Mouse (Mus musculus) heart, embryonic 16.5 days (tissue): ENCODE data around the gene Ahcy. TPM values are rescaled to one million over a fixed set of nuclear protein-coding genes. Genes with fewer than 3 reads are reported as not detected.
A peak's percentile ranks its signal among the peaks of the same experiment; 100 is the strongest.
"Not testable (repeated sequence)": the region's sequence is repeated elsewhere in the genome, so short reads cannot be mapped to it uniquely, and the experiment has no call there.

Source experiments
- ATAC-seq: fragments of 200-750 bp; cut with Nextera tagmentation; replicated peaks from 2 replicates; pipeline ENCODE4 v1.8.0; 2017; ENCODE audit warnings: moderate number of reproducible peaks; ENCODE audit not compliant: insufficient read depth, low FRiP score; ENCODE audit errors: extremely low read depth
- H3K27ac ChIP-seq: fragments of 300-500 bp; sonication (generic); 2 replicates; pipeline ENCODE4 v1.5.1; 2014; ENCODE audit warnings: mild to moderate bottlenecking, low read length, control low read depth, moderate library complexity
- H3K27me3 ChIP-seq: fragments of 300-500 bp; sonication (generic); 2 replicates; pipeline ENCODE4 v1.6.1; 2014; ENCODE audit warnings: low read length, mixed read lengths; ENCODE audit not compliant: control insufficient read depth, insufficient read depth
- H3K36me3 ChIP-seq: fragments of 300-500 bp; sonication (generic); 2 replicates; pipeline ENCODE4 v1.6.1; 2014; ENCODE audit not compliant: control insufficient read depth, insufficient read depth
- H3K4me1 ChIP-seq: fragments of 300-500 bp; sonication (generic); 2 replicates; pipeline ENCODE4 v1.6.1; 2014; ENCODE audit warnings: low read length, mixed read lengths; ENCODE audit not compliant: control insufficient read depth, insufficient read depth
- H3K4me2 ChIP-seq: fragments of 300-500 bp; sonication (generic); 2 replicates; pipeline ENCODE4 v1.6.1; 2014; ENCODE audit warnings: low read depth, mild to moderate bottlenecking, control low read depth, low read length
- H3K4me3 ChIP-seq: fragments of 300-500 bp; sonication (generic); 2 replicates; pipeline ENCODE4 v1.5.1; 2014; ENCODE audit warnings: mild to moderate bottlenecking, control low read depth, low read length
- H3K9ac ChIP-seq: fragments of 300-500 bp; sonication (generic); 2 replicates; pipeline ENCODE4 v1.6.1; 2014; ENCODE audit warnings: low read length, control low read depth
- H3K9me3 ChIP-seq: fragments of 300-500 bp; sonication (generic); replicated peaks from 2 replicates; pipeline ENCODE4 v1.6.1; 2016; ENCODE audit warnings: low read length; ENCODE audit not compliant: control insufficient read depth
- WGBS: fragments of 180-500 bp; shearing (Covaris S2); extraction: QIAGEN DNeasy Blood & Tissue Kit; methylation state at CpG from one replicate; pipeline ENCODE4 v1.1.7; 2014; 5-methylcytosine and 5-hydroxymethylcytosine counted together
- polyA plus RNA-seq: library from polyadenylated mRNA; unstranded; fragments of >200 nt; fragmentation: Nextera tagmentation; extraction: Ambion mirVana; gene quantifications from 2 replicates; pipeline ENCODE4 v1.2.1, GENCODE M21; 2015

The Ahcy gene
- polyA plus RNA-seq, 1 experiment from 2014 or later: 39.3 TPM

DNA sequence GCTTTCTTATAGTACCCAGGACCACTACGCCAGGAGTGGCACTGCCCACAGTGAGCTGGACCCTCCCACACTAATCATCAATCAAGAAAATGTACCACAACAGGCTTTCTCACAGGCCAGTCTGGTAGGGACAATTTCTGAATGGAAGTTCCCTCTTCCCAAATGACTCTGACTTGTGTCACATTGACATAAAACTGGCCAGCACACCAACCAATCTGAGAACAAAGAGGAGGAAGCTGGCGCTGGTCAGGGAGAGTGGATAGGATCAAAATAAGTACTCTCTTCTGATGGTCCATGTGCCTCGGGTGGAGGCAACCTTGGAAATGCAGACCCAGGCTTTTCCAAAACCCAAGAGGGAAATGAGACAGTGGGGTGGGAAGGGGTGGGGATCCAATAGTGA lies 29.8 kb downstream of the Ahcy start:
- WGBS: 71% methylated on average over 3 of the region's 3 CpGs
- Histone ChIP-seq H3K4me2 (no peak overlapping the region), H3K27me3 (no peaks in the 10 kb centered on the region), H3K9ac (no peak overlapping the region), H3K4me3 (no peak overlapping the region), H3K27ac (no peak overlapping the region), H3K9me3 (no peaks in the 10 kb centered on the region), H3K4me1 (no peaks in the 10 kb centered on the region), H3K36me3 (no peaks in the 10 kb centered on the region)
- ATAC-seq: no peak

DNA sequence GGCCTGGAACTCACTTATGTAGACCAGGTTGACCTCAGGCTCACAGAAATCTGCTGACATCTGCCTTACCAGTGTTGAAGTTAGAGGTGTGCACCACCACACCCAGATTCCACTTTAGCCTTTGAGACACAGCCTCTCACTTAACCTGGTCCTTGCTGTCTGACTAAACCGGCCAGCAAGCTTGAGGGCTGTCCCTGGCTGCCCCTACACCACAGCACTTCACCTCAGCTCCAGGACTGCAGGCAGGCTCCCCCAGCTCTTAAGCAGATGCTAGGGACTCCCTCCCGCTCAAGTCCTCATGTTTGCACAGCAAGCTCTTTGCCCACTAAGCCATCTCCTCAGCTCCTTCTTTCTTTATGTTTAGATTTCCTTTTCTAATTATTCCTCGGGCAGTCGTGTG lies 34.3 kb downstream of the Ahcy start:
- Histone ChIP-seq H3K36me3 (no peaks in the 10 kb centered on the region), H3K9me3 (no peaks in the 10 kb centered on the region), H3K9ac (no peak overlapping the region), H3K4me1 (no peaks in the 10 kb centered on the region), H3K4me2 (no peak overlapping the region), H3K27ac (no peak overlapping the region), H3K4me3 (no peak overlapping the region), H3K27me3 (no peaks in the 10 kb centered on the region)
- 70% methylated on average over 4 of the region's 4 CpGs for WGBS
- no peak for ATAC-seq

DNA sequence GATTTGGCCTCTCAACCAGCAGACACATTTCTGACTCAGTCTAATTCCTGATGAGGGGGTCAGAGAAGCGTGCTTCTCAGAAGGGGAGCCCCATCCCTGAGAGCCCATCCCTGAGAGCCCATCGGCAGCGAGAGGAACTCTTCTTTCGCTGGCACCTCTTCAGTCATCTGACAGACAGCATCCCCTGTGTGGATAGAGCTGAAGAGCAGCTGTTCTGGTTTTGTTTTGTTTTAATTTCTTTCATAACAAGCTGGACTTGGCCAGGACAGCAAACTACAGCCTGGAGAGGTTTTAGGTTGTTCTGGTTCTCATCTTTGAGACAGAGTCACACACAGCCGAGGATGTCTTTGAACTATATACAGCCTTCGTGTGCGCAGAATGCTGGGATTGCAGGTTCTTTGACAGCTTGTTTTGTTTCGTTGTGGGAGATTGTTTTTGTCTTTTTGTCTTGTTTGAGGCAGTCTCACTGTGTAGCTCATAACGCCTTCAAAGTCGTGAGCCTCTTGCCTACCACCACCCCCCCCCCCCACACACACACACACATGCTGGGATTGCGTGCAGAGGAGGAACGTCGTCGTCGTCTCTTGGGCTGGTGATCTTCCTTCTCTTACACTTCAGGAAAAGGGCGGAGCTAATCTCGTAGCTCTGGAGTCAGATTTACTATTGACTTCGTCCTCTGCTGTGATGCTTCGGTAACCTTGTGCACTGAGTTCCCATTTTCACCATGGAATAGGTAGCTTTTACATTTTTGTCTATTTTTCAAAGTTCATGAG lies 41.2 kb downstream of the Ahcy start:
- no peak overlapping the region for H3K4me3 ChIP-seq
- no peaks in the 10 kb centered on the region for H3K9me3 ChIP-seq
- 31% methylated on average over 19 of the region's 19 CpGs for WGBS
- no peak overlapping the region for H3K4me2 ChIP-seq
- no peaks in the 10 kb centered on the region for H3K4me1 ChIP-seq
- H3K9ac ChIP-seq: no peak overlapping the region
- no peaks in the 10 kb centered on the region for H3K27me3 ChIP-seq
- no peak for ATAC-seq
- no peak overlapping the region for H3K27ac ChIP-seq
- H3K36me3 ChIP-seq: no peaks in the 10 kb centered on the region

DNA sequence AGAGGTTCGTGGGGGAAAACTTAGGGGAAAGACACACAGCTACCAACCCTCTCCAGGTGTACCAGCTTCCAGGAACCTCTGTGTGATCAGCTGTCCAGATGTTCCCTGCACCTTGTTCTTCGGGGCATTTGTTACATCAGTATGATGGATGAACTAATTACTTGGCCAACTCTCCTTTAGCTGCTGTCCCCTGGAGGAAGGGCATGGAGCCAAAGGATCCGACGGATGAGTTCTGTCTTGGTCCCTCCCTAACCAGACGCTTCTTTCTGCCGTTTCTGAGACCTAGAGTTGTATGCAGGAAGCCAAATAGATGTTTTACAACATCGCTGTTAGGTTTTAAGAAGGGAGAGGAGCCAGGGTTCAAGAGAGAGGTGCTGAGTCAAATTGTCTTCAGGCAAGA lies 43.5 kb downstream of the Ahcy start:
- Histone ChIP-seq H3K4me3 (no peak overlapping the region), H3K9me3 (no peaks in the 10 kb centered on the region), H3K9ac (no peak overlapping the region), H3K27me3 (no peaks in the 10 kb centered on the region), H3K27ac (no peak overlapping the region), H3K36me3 (no peaks in the 10 kb centered on the region), H3K4me1 (no peaks in the 10 kb centered on the region), H3K4me2 (no peak overlapping the region)
- no peak for ATAC-seq
- WGBS: 59% methylated on average over 7 of the region's 7 CpGs

DNA sequence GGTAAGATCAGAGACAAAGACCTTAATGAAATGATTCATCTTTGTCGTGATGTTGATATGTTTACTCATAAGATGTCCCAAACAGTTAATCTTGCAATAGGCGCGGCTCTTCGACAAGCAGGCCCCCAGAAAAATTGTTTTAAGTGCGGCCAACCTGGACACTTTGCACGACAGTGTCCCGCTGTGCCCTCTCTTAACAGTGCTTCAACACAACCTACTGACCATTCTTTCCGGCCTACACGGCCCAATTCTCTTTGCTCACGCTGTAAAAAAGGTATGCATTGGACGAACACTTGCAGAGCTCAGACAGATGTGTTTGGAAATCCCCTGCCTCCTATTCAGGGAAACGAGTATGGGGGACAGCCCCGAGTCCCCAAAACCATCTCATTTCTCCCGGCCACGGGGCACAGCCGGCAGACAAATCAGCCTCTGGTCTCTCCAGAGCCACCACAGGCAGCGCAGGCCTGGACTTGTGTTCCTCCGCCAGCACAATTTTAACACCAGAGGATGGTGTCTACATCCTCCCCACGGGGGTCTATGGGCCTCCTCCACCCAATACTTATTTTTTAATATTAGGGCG lies 54.0 kb downstream of the Ahcy start:
- ATAC-seq, H3K4me3 ChIP-seq, H3K9me3 ChIP-seq, H3K36me3 ChIP-seq, H3K27ac ChIP-seq, H3K27me3 ChIP-seq, H3K9ac ChIP-seq, H3K4me1 ChIP-seq, H3K4me2 ChIP-seq: not testable (repeated sequence)
- WGBS: 53% methylated on average over 20 of the region's 20 CpGs

GRCm38 (mm10) chr2:155019673-155020072 lies 54.6 kb downstream of the Ahcy start:
- H3K4me3 ChIP-seq: peak overlapping the region; percentile 58
- no peaks in the 10 kb centered on the region for H3K36me3 ChIP-seq
- peak overlapping the region; percentile 93 for H3K4me2 ChIP-seq
- H3K4me1 ChIP-seq: 0 out of 2 replicates have a peak, but pooled peaks cover 4% of the 10 kb centered on the region
- no peaks in the 10 kb centered on the region for H3K9me3 ChIP-seq
- 1% methylated on average over 22 of the region's 22 CpGs for WGBS
- 0 out of 2 replicates have a peak, but pooled peaks cover 4% of the 10 kb centered on the region for H3K27me3 ChIP-seq
- ATAC-seq: peak; percentile 83
- H3K27ac ChIP-seq: peak overlapping the region; percentile 76
- H3K9ac ChIP-seq: peak overlapping the region; percentile 70

GRCm38 (mm10) chr2:155018762-155019641 lies 55.3 kb downstream of the Ahcy start:
- H3K9me3 ChIP-seq: no peaks in the 10 kb centered on the region
- peak overlapping the region; percentile 70 for H3K9ac ChIP-seq
- H3K27ac ChIP-seq: peak overlapping the region; percentile 76
- H3K4me1 ChIP-seq: 0 out of 2 replicates have a peak, but pooled peaks cover 4% of the 10 kb centered on the region
- ATAC-seq: peak; percentile 87
- WGBS: under 1% methylated on average over 38 of the region's 38 CpGs
- peak overlapping the region; percentile 93 for H3K4me2 ChIP-seq
- H3K27me3 ChIP-seq: 0 out of 2 replicates have a peak, but pooled peaks cover 4% of the 10 kb centered on the region
- no peaks in the 10 kb centered on the region for H3K36me3 ChIP-seq
- H3K4me3 ChIP-seq: peak overlapping the region; percentile 58

DNA sequence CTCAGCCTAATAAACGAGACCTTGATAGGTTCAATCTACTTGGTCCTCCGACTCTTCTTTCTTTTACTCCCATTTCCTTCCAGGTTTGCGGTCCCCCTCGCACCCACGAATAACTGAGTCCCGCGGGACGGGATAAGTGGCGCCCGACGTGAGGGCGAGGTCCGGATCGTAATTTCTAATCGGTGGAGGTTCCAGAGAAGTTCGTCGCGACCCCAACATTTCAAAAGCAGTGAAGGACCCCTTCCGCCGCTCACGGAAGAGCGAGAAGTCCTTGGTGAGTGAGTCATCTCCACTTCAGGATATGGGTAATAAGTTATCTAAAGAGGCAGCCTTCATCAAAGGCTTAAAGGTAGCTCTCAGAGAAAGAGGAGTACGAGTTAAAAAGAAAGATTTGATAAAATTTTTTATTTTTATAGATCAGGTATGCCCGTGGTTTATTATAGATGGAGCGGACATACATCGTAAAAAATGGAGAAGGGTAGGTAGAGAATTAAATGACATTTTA lies 56.0 kb downstream of the Ahcy start, which contains the start of gene Gm14226:
TSS of gene Gm14226 (plus strand) at position 16 of the 505 bp plus-strand sequence.
- not testable (repeated sequence) for ATAC-seq, H3K9me3 ChIP-seq, H3K27me3 ChIP-seq, H3K4me1 ChIP-seq, H3K36me3 ChIP-seq
- peak within 1 kb of the TSS; percentile 93 for H3K4me2 ChIP-seq
- peak within 1 kb of the TSS; percentile 76 for H3K27ac ChIP-seq
- under 1% methylated on average over 23 of the region's 26 CpGs for WGBS
- H3K9ac ChIP-seq: peak within 1 kb of the TSS; percentile 70
- H3K4me3 ChIP-seq: peak within 1 kb of the TSS; percentile 58
